ENCODE assay signal across 42 mouse cellular contexts in the genomic region with DNA sequence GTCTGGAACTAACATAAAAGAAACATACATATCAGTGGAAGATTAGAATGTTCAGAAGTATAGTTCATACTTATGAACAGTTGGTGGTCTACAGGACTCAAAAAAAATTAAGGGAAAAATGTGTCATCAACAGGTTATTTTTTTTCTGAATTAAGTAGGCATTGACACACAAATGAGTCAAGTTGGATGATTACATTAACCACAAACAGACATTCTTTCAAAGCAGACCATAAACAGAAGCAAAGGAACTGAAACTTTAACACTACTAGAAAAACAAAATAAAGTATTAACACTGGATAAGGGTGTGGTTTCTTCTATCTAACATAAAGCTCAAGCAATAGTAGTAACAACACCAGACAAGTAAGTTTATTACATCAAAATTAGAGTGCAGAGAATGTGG. TPM values are rescaled to one million over a fixed set of nuclear protein-coding genes. Genes with fewer than 3 reads are reported as not detected.
"Had no signal": no experiment of that assay in that cellular context is flagged by ENCODE, and none has a peak within 500 bp of the region (broad histone marks: within the 10 kb centered on the region; RNA-seq: fewer than 3 reads in every experiment).

No protein-coding gene starts in this region.

- H3K9ac ChIP-seq: heart, embryonic 13.5 days; heart, embryonic 15.5 days; hindbrain, embryonic 13.5 days; hindbrain, embryonic 15.5 days; intestine, embryonic 15.5 days; limb, embryonic 12.5 days; liver, embryonic 13.5 days; liver, embryonic 15.5 days; liver, postnatal 0 days had no signal

- H3K36me3 ChIP-seq: heart, embryonic 13.5 days; heart, embryonic 15.5 days; hindbrain, embryonic 10.5 days; hindbrain, embryonic 13.5 days; hindbrain, embryonic 15.5 days; intestine, embryonic 15.5 days; limb, embryonic 10.5 days; limb, embryonic 12.5 days; liver, embryonic 13.5 days; liver, embryonic 15.5 days had no signal

- H3K27ac ChIP-seq: heart, adult 2 months; heart, embryonic 13.5 days; heart, embryonic 15.5 days; hindbrain, embryonic 10.5 days; hindbrain, embryonic 13.5 days; hindbrain, embryonic 15.5 days; intestine, embryonic 15.5 days; limb, embryonic 10.5 days; limb, embryonic 12.5 days; liver, embryonic 13.5 days; liver, embryonic 15.5 days had no signal

- H3K4me3 ChIP-seq: heart, adult 2 months; heart, embryonic 13.5 days; heart, embryonic 15.5 days; hindbrain, embryonic 10.5 days; hindbrain, embryonic 13.5 days; hindbrain, embryonic 15.5 days; intestine, embryonic 15.5 days; limb, embryonic 10.5 days; limb, embryonic 12.5 days; liver, embryonic 13.5 days; liver, embryonic 15.5 days had no signal

- H3K9me3 ChIP-seq: heart, embryonic 13.5 days; heart, embryonic 15.5 days; hindbrain, embryonic 10.5 days; hindbrain, embryonic 13.5 days; hindbrain, embryonic 15.5 days; intestine, embryonic 15.5 days; limb, embryonic 10.5 days; limb, embryonic 12.5 days; liver, embryonic 13.5 days; liver, embryonic 15.5 days had no signal

- ATAC-seq: inflammation-experienced regulatory T-cells, adult 6 months; intestine, embryonic 15.5 days; intestine, postnatal 0 days; liver, postnatal 0 days had no signal

- H3K27me3 ChIP-seq: heart, embryonic 13.5 days; heart, embryonic 15.5 days; hindbrain, embryonic 13.5 days; hindbrain, embryonic 15.5 days; intestine, embryonic 15.5 days; limb, embryonic 12.5 days; liver, embryonic 13.5 days; liver, embryonic 15.5 days had no signal

- H3K4me1 ChIP-seq: heart, embryonic 15.5 days; hindbrain, embryonic 10.5 days; hindbrain, embryonic 13.5 days; hindbrain, embryonic 15.5 days; intestine, embryonic 15.5 days; liver, embryonic 13.5 days; liver, embryonic 15.5 days had no signal

- DNase-seq: gastrocnemius, postnatal 14 days; heart, adult 11 months; heart, adult 2 months; heart, postnatal 14 days; heart, postnatal 4 days; kidney, adult 18-20 months; kidney, adult 8-10 months; kidney, postnatal 10 days; kidney, postnatal 36 days; layer of hippocampus, adult 9-11 months; layer of hippocampus, postnatal 36 days; liver; liver, embryonic 13.5 days; liver, postnatal 0 days had no signal

RNA-seq across cellular contexts. Expression of gene 1700057G04Rik, which starts 59.7 kb away (rescaled TPM):
- total RNA-seq: gastrocnemius, adult 18-20 months; gastrocnemius, adult 8-10 months; gastrocnemius, postnatal 14 days; gastrocnemius, postnatal 4 days; heart, adult 2 months; heart, postnatal 14 days; heart, postnatal 4 days; layer of hippocampus, adult 18-20 months; layer of hippocampus, adult 8-10 months; layer of hippocampus, postnatal 14 days; layer of hippocampus, postnatal 36 days; left cerebral cortex, adult 18-20 months; left cerebral cortex, adult 8-10 months; left cerebral cortex, postnatal 14 days; left cerebral cortex, postnatal 36 days had no signal
- polyA plus RNA-seq: heart, adult 2 months; heart, embryonic 11.5 days; heart, embryonic 13.5 days; heart, embryonic 15.5 days; heart, postnatal 0 days; hindbrain, embryonic 10.5 days; hindbrain, embryonic 13.5 days; hindbrain, embryonic 15.5 days; intestine, embryonic 15.5 days; intestine, postnatal 0 days; kidney, embryonic 14.5 days; kidney, embryonic 16.5 days; large intestine, adult 2 months; limb, embryonic 10.5 days; limb, embryonic 12.5 days; limb, embryonic 14.5 days; liver, embryonic 11.5 days; liver, embryonic 13.5 days; liver, embryonic 15.5 days; liver, postnatal 0 days had no signal
